Comparison of ENCODE assay signal across 8 mouse cellular contexts in the genomic region with DNA sequence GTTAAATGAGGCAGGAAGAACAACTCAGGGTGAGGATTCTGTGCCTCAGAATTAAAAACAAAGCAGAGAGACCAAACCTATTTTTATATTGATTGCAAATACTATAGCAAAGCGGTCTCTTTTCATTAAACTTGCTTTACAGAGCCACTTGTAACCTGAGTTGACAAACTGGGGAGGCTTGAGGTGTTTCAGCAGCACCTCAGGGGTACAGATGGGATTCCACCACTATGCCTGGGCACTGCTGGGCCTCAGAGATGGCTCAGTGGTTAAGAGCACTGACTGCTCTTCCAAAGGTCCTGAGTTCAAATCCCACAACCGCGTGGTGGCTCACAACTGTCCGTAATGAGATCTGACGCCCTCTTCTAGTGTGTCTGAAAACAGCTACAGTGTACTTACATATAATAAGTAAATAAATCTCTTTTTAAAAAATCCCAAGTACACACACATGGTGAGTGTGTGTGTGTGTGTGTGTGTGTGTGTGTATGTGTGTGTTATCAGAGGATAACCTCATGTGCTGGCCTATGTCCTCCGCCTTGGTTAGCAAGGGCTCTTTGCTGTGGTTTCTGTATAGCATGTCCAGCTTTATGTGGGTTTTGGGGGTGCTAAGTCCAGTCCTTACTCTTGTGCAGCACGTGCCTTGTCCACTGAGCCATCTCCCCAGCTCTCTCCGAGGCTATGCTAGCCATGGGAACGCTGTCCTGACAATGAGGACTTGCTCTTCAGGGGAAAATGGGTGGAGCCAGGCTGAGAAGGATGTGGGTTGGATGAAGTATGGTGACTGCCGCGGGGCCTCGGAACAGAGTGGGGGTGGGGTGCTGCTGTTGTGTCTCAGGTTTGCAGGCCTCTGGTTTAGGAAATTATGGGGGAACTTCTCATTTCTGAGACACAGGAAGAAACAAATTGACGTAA. TPM values are rescaled to one million over a fixed set of nuclear protein-coding genes. Genes with fewer than 3 reads are reported as not detected.
DNase-seq lines count a peak whose midpoint lies in the region; TF ChIP-seq lines count a peak whose summit lies in the region.

No protein-coding gene starts in this region.

- DNase-seq in kidney, adult 18-20 months, result peak; percentile 28
- no peak for DNase-seq in kidney, adult 11 months
- peak; percentile 85 for DNase-seq in embryonic facial prominence, embryonic 10.5 days (ENCODE audit: low spot score)
- peak; percentile 64 to 65 for DNase-seq in heart, postnatal 10 days
- peak; percentile 71 for DNase-seq in limb, embryonic 10.5 days (ENCODE audit: low spot score)
- peak; percentile 78 for DNase-seq in mesoderm, embryonic 11.5 days (ENCODE audit: low read depth, low spot score)
- peak; percentile 74 for DNase-seq in thymus, adult 2 months
- no peak for DNase-seq in urinary bladder, postnatal 10 days (ENCODE audit: low spot score)

- no peak for TF ChIP-seq CTCF in thymus, adult 2 months (IDR thresholded peaks at IDR 0.05; ENCODE audit: borderline replicate concordance, control insufficient read depth, extremely low read depth, insufficient read depth, low read length, poor library complexity)

- peak overlapping the region; percentile 39 for H3K4me3 ChIP-seq in embryonic facial prominence, embryonic 10.5 days
- H3K4me3 ChIP-seq in limb, embryonic 10.5 days, result peak overlapping the region; percentile 38
- no peak overlapping the region for H3K4me3 ChIP-seq in thymus, adult 2 months (ENCODE audit: control insufficient read depth, insufficient read depth, low read length)

- 24% methylated on average over 13 of the region's 13 CpGs for WGBS in embryonic facial prominence, embryonic 10.5 days
- WGBS in limb, embryonic 10.5 days, result 29% methylated on average over 13 of the region's 13 CpGs
- 36% methylated on average over 13 of the region's 13 CpGs for WGBS in thymus, adult 2 months

- peaks cover 47% of the 10 kb centered on the region for H3K4me1 ChIP-seq in embryonic facial prominence, embryonic 10.5 days
- peaks cover 44% of the 10 kb centered on the region for H3K4me1 ChIP-seq in limb, embryonic 10.5 days
- peaks cover 39% of the 10 kb centered on the region for H3K4me1 ChIP-seq in thymus, adult 2 months (replicated peaks; ENCODE audit: control insufficient read depth, insufficient read depth, low read length)

- no peaks in the 10 kb centered on the region for H3K9me3 ChIP-seq in embryonic facial prominence, embryonic 10.5 days
- H3K9me3 ChIP-seq in limb, embryonic 10.5 days (replicated peaks), result no peaks in the 10 kb centered on the region

- peaks cover 13% of the 10 kb centered on the region; the same call in 1 of the 2 replicates for H3K27me3 ChIP-seq in embryonic facial prominence, embryonic 10.5 days (replicated peaks; ENCODE audit: low read depth, poor library complexity, severe bottlenecking)
- no peaks in the 10 kb centered on the region for H3K27me3 ChIP-seq in limb, embryonic 10.5 days (ENCODE audit: low read depth, poor library complexity, severe bottlenecking)
- no peaks in the 10 kb centered on the region for H3K27me3 ChIP-seq in thymus, adult 2 months (ENCODE audit: control insufficient read depth, insufficient read depth, low read length)

- H3K36me3 ChIP-seq in embryonic facial prominence, embryonic 10.5 days (replicated peaks), result no peaks in the 10 kb centered on the region
- H3K36me3 ChIP-seq in limb, embryonic 10.5 days, result no peaks in the 10 kb centered on the region
- H3K36me3 ChIP-seq in thymus, adult 2 months (ENCODE audit: control insufficient read depth, insufficient read depth, low read length), result no peaks in the 10 kb centered on the region

- peak overlapping the region; percentile 86 for H3K27ac ChIP-seq in embryonic facial prominence, embryonic 10.5 days (replicated peaks)
- peak overlapping the region; percentile 87 for H3K27ac ChIP-seq in limb, embryonic 10.5 days
- H3K27ac ChIP-seq in thymus, adult 2 months (ENCODE audit: control insufficient read depth, insufficient read depth, low read length), result peak overlapping the region; percentile 73

- TF ChIP-seq POLR2A in thymus, adult 2 months (IDR thresholded peaks at IDR 0.05; ENCODE audit: control insufficient read depth, extremely low read depth, insufficient read depth, low read length, poor library complexity), result 0 out of 2 replicates have a peak, but pooled peaks have one; percentile 35

- intact Hi-C loops in heart, postnatal 10 days (cut with DNase I), result no loop called here

RNA-seq across cellular contexts. Expression of a gene that starts 9.7 kb away (rescaled TPM):
- polyA plus RNA-seq in embryonic facial prominence, embryonic 10.5 days (2016; fragmentation: Nextera tagmentation; extraction: Ambion mirVana), result 118 and 125 TPM in 2 replicates
- 100 to 1,000 TPM; 314 to 318 TPM for total RNA-seq in heart, postnatal 10 days (2021)
- 113 and 121 TPM in 2 replicates for polyA plus RNA-seq in limb, embryonic 10.5 days (2016; fragmentation: Nextera tagmentation; extraction: Ambion mirVana)
- polyA plus RNA-seq in thymus, adult 2 months (2012; rRNA removed), result 145 and 151 TPM in 2 replicates

Comparison
In these comparisons a context has a peak if more than half of its experiments do, and no peak if none do; other contexts are left out.
1. DNase-seq: peak in kidney, adult 18-20 months (single experiment), embryonic facial prominence, embryonic 10.5 days (single experiment), heart, postnatal 10 days (2 of 2), limb, embryonic 10.5 days (single experiment), mesoderm, embryonic 11.5 days (single experiment) and thymus, adult 2 months (single experiment); none in kidney, adult 11 months (single experiment) and urinary bladder, postnatal 10 days (single experiment).
2. Peak in every context shown above with its lines, with median percentiles within 50 percentile points of each other: H3K27ac ChIP-seq.